Mouse (Mus musculus) heart, postnatal 10 days (tissue): ENCODE measurements around the gene Gm4858. TPM values are rescaled to one million over a fixed set of nuclear protein-coding genes. Genes with fewer than 3 reads are reported as not detected.
A peak's percentile ranks its signal among the peaks of the same experiment; 100 is the strongest.
"Not testable (repeated sequence)": the region's sequence is repeated elsewhere in the genome, so short reads cannot be mapped to it uniquely, and the experiment has no call there.

ENCODE experiments used
- DNase-seq, 2 experiments: peaks; one replicate each; pipeline ENCODE4 v3.0.0; 2021
- intact Hi-C: fragments of 180-260 bp; cut with DNase I; formaldehyde crosslinking; loops from one replicate; pipeline ENCODE4 v1.15.1; 2025
- total RNA-seq, 2 experiments: library from RNA; stranded (reverse); gene quantifications; 2 replicates each; pipeline ENCODE4 v1.2.3; 2021

The Gm4858 gene
- not detected for total RNA-seq

DNA sequence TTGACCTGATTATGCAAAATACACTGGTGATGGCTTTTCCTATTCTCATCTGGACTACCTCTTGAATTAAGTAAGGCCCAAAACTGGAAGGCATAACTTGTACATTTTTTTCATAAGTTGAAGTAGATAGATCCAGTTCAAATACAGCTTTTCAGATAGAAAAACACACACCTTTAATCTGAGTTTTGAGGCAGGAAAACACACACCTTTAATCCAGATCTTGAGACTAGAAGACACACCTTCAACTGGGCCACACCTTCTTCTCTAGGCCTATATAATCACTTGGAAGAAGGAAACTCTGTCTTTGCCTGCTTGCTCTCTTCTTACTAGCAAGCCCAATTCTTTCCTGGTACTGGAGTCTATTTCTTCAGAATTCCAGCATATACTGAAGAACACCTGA is at the start of gene Gm4858:
Gene Gm4858 (plus strand): TSS at position 301 of the 400 bp plus-strand sequence.
- intact Hi-C loops, DNase-seq: not testable (repeated sequence)

DNA sequence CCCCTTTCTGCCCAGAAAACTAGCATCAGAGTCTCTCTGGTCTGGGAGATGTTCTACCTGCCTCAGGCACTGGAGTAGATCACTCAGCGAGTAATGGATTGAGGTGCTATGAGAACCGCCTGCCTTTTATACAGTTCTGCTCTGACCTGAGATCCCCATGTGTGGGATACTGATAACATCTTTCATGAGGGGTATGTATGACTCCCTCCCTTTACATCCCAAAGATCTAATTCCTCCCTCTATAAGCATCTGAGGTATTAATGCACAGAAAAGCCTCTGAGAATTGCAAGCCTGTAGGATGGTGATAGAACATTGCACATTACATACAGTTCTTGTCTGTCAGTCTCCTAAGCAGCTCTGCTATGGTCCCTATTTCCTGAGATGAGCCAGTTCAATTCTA is 49.7 kb upstream of the Gm4858 start, which contains the start of gene Lce1m:
Gene Lce1m (minus strand): TSS at position 101 of the 400 bp plus-strand sequence.
- intact Hi-C loops, result no loop called here

DNA sequence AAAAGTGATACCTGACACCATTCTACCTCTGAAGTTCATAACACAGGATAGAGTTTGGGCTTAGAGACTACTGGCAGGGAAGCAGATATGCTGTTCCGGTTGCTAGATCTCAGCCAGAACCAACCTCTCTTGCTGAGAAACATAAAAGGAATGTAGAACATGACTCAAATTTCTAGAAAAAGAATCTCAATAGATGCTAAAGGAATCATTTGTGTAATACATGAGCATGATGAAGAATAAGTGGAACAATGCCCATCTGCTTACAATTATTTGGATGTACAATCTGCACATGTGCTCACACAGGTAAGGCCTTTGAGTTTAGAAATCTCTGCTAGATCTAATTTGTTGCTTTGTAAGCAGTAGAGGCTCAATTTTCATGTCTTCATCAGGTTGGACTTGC is 47.5 kb upstream of the Gm4858 start:
- DNase-seq, result no peak
- intact Hi-C loops, result no loop called here

More for the DNA sequence above, 49.7 kb upstream of the Gm4858 start, which contains the start of gene Lce1m:
- DNase-seq, result no peak

DNA sequence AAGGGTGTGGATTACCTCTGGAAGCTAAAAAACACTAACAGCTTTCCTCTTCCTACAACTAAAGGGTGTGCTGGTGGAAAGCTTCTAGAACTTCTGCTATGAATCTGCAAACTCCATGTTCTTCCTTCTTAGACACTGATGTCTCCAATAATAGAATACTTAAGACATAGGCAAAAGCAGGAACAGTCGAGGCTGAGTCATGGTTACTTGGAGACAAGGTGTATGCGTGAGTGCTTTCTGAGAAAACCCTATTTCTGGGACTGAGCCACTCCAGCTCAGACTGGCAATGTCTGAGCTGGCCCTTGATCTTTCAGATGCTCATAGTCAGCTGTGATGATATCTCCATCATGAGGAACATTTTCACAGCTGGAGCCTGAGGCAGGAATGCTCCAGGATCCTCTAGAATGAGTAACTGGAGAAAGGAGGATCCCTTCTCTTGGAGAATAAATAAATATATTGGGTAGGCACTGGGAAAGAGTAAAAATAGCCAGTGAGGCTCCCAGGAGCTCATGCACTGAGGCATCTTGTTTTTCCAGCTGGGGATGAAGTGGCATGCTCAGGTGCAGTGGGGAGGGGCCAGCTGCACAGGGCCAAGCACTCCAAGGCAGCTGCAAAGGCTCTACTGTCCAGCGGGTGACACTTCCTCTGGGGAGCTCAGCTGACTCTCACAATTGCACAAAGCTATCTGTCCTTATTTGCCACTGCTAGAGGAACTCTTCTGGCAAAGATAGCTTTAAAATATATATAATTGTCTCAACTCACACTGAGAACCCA is 45.0 kb upstream of the Gm4858 start:
- intact Hi-C loops, result no loop called here
- DNase-seq, result no peak

DNA sequence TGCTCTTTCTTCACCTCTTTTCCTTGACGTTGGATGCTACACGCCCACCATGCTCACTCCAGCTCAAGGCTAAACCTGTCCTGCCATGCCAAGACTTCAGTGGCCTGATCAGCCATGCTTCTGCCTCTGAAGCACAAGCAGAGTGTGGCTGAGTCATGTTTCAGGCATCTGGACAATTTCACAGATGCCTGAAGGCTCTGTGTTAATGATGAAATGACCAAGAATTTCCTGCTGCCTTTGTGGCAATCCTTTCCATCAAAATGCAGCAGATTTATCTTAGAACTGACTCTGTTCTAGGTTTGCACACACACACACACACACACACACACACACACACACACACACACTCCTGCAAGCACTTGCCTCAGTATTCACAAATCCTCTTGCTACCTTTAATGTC is 43.1 kb upstream of the Gm4858 start:
- no peak for DNase-seq
- intact Hi-C loops, result no loop called here

DNA sequence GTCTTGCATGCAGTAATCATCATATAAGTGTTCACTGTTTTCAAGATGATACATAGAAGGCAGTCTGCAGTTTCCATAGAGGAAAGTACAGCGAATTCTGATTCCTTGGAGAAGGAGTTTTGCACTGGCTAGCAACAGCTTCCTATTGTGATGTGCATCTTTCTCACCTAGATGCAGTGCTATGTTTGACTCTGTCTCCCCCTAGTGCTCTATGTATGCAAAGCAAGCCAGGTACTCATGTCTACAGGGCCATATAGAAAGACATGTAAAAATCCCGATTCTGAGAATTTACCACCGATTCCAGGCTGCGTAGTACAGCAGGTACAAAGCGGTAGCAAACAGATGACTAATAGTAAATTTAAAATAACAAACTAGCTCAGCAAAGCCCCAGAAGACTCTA is 37.2 kb upstream of the Gm4858 start:
- DNase-seq, result peak; percentile 23 to 25
- intact Hi-C loops, result loop anchor here (2.0 to 5.0 kb wide), 2 partner anchors 65 to 124 kb away; no protein-coding TSS in a partner anchor

DNA sequence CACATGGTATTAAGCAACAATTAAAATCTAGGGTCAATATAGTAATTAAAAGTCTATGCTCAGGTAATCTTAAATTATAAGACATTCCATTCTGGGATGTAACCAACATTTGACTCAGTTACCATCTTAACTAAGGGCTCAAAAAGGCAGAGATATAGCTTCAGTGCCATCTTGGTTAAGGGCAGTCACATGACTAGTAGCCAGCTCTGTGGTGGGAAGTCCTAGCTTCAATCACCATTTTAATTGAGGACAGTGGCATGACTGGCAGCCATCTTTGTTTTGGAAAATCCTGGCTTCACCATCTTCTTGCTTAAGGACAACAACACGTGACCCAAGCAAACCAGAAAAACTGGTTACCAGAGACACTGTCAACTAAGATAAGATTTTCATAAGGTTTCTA is 18.4 kb upstream of the Gm4858 start:
- intact Hi-C loops, result no loop called here
- DNase-seq, result no peak

DNA sequence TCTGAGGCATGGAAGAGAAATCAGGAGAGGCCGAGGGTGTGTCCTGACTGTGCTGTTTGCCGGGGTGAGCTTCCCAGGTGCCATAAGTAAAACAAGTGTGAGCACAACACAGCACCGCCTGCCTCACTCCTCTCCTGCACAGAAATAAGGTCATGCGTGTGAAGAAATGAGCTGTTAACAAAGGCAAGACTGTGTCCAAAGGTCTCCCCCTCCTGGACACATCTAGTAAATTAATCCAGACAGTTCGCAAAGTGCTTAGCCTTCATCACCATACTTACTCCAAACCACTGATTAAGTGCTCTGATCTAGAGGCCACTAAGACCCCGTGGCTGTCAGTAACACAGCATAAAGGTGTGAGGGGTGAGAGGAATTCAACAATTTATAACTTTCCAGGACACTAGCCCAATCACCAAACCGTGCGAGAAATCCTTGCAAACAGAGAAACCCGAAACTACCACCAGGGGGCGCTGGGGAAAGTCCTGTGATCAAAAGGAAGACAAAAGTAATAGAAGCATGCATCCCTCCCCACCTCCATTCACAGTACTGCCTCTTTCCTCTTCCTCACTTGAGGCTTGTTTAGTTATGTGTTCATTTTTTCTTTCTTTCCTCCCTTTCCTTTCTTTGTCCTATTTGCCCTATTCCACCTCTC is 15.7 kb upstream of the Gm4858 start:
- intact Hi-C loops, result no loop called here
- DNase-seq, result peak in 1 of 2 experiments; percentile 14

DNA sequence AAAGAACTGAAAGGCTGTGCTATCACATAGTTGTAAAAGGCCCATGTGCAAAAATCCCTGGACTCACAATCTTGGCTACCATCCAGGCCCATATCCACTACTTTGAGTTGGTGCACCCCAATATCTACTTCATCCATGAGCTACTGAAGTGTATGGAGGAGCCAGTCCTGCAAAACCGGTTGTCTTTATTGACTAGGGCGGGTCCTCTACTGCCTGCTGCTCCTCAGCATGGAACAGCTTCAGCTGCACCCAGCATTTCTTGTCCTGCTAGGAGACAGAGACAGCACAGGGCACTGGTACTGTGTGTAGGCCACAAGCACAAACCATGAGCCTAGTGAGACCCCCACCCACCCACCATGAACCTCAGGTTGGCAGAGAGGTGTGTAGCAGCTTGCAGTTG is 18.0 kb downstream of the Gm4858 start:
- no peak for DNase-seq
- intact Hi-C loops, result no loop called here

DNA sequence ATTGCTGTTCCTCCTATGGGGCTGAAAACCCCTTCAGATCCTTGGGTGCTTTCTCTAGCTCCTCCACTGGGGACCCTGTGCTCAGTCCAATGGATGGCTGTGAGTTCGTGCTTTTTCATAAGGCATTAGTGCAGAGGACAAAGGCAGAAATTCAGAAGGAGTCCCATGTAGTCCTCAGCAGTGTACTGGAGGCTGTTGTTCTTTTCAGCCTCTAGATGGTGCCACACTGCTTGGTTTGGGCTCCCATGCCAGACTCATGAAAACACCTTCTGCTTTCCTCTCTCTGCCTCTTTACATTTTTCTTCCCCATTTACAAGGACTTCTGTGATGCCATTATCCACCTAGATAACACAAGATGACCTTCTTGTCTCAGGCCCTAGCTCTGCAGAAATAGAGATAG is 25.0 kb downstream of the Gm4858 start:
- peak in 1 of 2 experiments; percentile 2 for DNase-seq
- intact Hi-C loops, result not testable (repeated sequence)

DNA sequence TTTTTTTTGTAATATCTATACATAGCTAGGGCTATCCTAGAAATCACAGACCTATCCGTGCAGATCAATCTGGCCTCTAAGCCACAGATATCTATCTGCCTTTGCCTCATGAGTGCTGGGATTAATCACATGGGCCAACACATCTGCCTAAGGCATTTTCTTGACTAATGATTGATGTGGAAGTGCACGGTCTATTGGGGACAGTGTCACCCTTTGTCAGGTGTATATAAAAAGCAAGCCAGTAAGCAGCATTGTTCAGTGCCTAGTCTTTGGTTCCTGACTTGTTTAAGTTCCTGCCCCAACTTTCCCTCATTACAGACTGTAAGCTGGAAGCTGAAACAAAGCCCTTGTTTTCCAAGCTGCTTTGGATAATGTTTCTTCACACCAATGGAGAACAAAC is 27.8 kb downstream of the Gm4858 start:
- intact Hi-C loops, result loop anchor here (2.0 kb wide), 1 partner anchor 66 kb away; no protein-coding TSS in a partner anchor
- DNase-seq, result no peak

DNA sequence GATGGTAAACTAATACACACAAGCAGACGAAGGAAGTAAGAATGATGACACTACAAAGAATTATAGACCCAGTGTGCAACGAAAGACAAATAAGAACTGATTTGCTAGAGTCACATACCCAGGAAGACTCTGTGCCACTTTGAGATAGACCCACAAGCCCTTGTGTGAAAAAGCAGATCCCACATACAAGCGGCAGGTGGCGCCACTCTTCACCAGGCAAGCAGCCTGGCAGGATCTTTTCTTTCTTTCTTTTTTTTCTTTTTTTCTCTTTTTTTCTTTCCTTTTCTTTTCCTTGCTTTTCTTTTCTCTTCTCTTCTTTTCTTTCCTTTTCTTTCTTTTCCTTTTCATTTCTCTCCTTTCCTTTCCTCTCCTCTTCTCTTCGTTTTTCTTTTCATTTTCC is 43.0 kb downstream of the Gm4858 start:
- intact Hi-C loops, result loop anchor here (5.0 kb wide), 1 partner anchor 381 kb away; no protein-coding TSS in a partner anchor
- peak in 1 of 2 experiments; percentile 10 for DNase-seq

DNA sequence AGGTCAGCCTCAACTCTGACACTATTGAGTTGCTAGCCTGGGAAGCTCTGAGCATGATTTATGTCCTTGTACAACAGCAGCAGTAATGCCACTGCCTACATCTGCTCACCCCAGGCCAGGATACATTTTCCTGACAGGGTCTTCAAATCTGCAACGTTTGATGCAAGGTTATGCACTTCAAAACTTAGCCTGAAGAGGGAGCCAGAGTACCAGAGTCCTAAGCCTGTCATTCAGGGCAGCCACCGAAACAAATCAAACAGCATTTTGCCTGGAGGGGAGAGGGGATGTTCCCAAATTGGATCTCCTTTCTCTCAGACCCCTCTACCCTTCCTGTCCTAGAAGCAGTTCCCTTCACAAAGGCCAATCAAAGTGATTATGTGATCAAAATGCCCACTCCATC is 45.9 kb downstream of the Gm4858 start:
- intact Hi-C loops, result loop anchor here (5.0 kb wide), 1 partner anchor 378 kb away; no protein-coding TSS in a partner anchor

DNA sequence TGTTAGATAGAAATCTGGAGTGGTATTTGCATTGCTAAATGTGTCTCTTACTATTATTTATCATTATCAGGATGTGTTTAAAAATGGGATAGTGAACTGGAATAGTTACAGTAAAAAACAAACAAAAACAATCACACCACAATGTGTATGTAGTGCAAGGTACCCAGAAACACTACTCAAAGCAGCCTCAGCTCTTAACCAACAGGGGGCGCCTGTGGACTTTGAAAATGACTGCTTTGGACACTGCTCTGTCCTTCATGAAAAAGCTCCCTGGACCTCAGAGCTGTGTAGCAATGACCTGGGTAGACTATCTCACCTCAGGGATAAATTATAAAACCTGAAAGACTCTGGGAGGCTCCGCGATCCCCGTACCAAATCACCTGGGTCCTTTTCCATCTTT is 50.5 kb downstream of the Gm4858 start:
- no peak for DNase-seq
- intact Hi-C loops, result no loop called here

More for the DNA sequence above, 45.9 kb downstream of the Gm4858 start:
- DNase-seq, result peak; percentile 5 to 27

Other genes with a start within 250 kb of the Gm4858 start
- gene Kprp, start 241.6 kb upstream of the Gm4858 start, total RNA-seq, result not detected
- gene Lce1l, start 217.5 kb upstream of the Gm4858 start, total RNA-seq, result not detected
- not detected for gene 2310050C09Rik, start 198.6 kb upstream of the Gm4858 start, total RNA-seq
- not detected for gene Lce3a, start 142.6 kb upstream of the Gm4858 start, total RNA-seq
- gene Lce3b, start 135.8 kb upstream of the Gm4858 start, total RNA-seq, result not detected
- gene Lce3c, start 124.3 kb upstream of the Gm4858 start, total RNA-seq, result not detected
- gene Lce3d, start 111.4 kb upstream of the Gm4858 start, total RNA-seq, result not detected
- gene Lce3e, start 101.8 kb upstream of the Gm4858 start, total RNA-seq, result not detected
- not detected for gene Lce3f, start 76.6 kb upstream of the Gm4858 start, total RNA-seq
- gene Crct1, start 53.1 kb upstream of the Gm4858 start, total RNA-seq, result not detected
- gene Lce1m, start 49.8 kb upstream of the Gm4858 start, total RNA-seq, result not detected
- not detected for gene Crnn, start 76.0 kb downstream of the Gm4858 start, total RNA-seq
- not detected for gene Flg2, start 128.5 kb downstream of the Gm4858 start, total RNA-seq
- gene Flg, start 204.7 kb downstream of the Gm4858 start, total RNA-seq, result not detected